Mouse (Mus musculus): ENCODE data around the gene Samd9l.

DNA sequence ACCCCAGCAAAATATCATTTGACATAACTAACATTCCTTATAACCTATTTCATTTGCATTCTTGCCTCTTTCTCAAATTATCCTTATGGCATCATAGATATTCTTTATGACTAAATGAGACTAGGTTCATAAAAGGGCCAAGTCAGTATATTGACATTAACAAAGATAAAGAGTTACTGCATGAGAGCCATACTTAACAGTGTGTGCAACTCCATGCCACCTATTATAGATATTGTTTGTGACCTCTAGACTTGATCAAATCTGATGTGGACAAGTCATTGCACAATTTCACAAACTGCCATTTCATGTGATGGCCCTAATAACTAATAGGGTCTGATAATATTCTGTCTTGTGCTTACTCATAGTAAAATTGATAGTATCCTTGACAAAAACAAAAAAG is 36.7 kb upstream of the Samd9l start:
- TF ChIP-seq CTCF (IDR thresholded peaks at IDR 0.05; ENCODE audit: borderline replicate concordance, extremely low read depth, insufficient read depth, insufficient read length) (no peak), POLR2A (IDR thresholded peaks at IDR 0.05; ENCODE audit: borderline replicate concordance, extremely low read depth, insufficient read depth, insufficient read length, poor library complexity, severe bottlenecking) (no peak)
